Mouse (Mus musculus) testis, adult 2 months (tissue): ENCODE measurements at regions not wholly inside any gene's neighbourhood (a gene's known extent, or its start where the extent isn't known, plus 50 kb on each side); places are given as distances from the start of the nearest gene placed in this dataset.

Experiments used
- CTCF ChIP-seq: fragments of 200-500 bp; IDR thresholded peaks from 2 replicates; pipeline ENCODE4 v1.5.1; 2012; ENCODE audit warnings: low read depth, mild to moderate bottlenecking, inconsistent platforms, low read length, moderate library complexity; ENCODE audit not compliant: control insufficient read depth, insufficient read depth, insufficient replicate concordance
- POLR2A ChIP-seq: fragments of 200-500 bp; IDR thresholded peaks from 2 replicates; pipeline ENCODE4 v1.6.1; 2012; ENCODE audit warnings: low read depth, mild to moderate bottlenecking, inconsistent platforms, low read length, moderate library complexity; ENCODE audit not compliant: control insufficient read depth

- no peak for TF ChIP-seq CTCF
- TF ChIP-seq POLR2A, result no peak
Measured at GRCm38 (mm10) chr5:112042236-112042635, 210.1 kb downstream of the Cryba4 start.
